In the genomic region with DNA sequence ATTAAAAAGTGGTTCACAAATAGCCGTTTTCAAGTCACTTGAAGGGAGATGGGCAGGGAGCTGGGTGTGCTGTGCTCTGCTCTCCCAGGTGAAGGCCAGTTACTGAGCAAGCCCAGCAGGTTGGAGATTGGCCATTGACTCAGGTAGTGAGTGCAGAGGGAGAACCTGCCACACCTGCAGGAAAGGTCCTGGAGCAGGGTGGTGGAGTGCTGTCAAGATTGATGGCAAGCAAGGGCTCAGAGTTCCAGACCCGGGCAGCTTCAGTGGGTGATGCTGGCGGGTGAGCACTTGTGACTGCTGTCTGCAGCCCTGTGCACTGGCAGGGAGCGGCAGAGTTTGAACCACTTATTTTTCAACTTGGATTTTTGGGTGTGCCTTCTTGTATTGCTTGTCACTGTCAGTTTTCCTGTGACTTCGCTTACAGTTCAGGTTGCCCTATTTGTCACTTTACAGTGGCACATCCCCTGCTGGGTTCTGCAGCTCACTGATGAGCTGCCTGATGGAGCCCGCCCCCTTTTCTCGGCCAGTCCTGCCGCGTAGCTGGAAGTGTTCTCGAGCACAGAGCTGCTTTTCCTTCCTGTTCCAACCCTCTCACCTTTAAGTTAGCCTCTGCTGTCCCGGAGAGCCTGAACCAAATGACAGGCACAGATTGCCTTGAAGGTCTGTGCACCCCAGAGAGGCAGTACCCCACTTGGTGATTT, we compare ENCODE assay signal across 15 mouse cellular contexts. TPM values are rescaled to one million over a fixed set of nuclear protein-coding genes. Genes with fewer than 3 reads are reported as not detected.
DNase-seq lines count a peak whose midpoint lies in the region; ATAC-seq and TF ChIP-seq lines count a peak whose summit lies in the region.
"Had no signal": no experiment of that assay in that cellular context is flagged by ENCODE, and none has a peak within 500 bp of the region (broad histone marks: within the 10 kb centered on the region; RNA-seq: fewer than 3 reads in every experiment).

No protein-coding gene starts in this region.

- H3K9me3 ChIP-seq in forebrain, embryonic 16.5 days (ENCODE audit: control insufficient read depth, low read length): no peaks in the 10 kb centered on the region
- H3K9me3 ChIP-seq in forebrain, embryonic 10.5 days: no peaks in the 10 kb centered on the region
- H3K9me3 ChIP-seq in kidney, embryonic 16.5 days (ENCODE audit: low read length): no peaks in the 10 kb centered on the region
- no peaks in the 10 kb centered on the region for H3K9me3 ChIP-seq in E14TG2a.4 (ENCODE audit: low read length)
- H3K9me3 ChIP-seq in intestine, embryonic 15.5 days: no peaks in the 10 kb centered on the region
- H3K9me3 ChIP-seq: heart, embryonic 15.5 days; liver, embryonic 15.5 days; midbrain, embryonic 12.5 days had no signal

- WGBS in forebrain, embryonic 16.5 days: 33% methylated on average over 11 of the region's 11 CpGs
- WGBS in forebrain, embryonic 10.5 days: 48% methylated on average over 11 of the region's 11 CpGs
- WGBS in kidney, embryonic 16.5 days: 26% methylated on average over 11 of the region's 11 CpGs
- 22% methylated on average over 11 of the region's 11 CpGs for WGBS in intestine, embryonic 15.5 days

- ATAC-seq in forebrain, embryonic 16.5 days: peak; percentile 31; the same call in 1 of the 2 replicates
- 0 out of 2 replicates have a peak, but pooled peaks have one; percentile 31 for ATAC-seq in kidney, embryonic 16.5 days (ENCODE audit: low FRiP score, low TSS enrichment)
- ATAC-seq in intestine, embryonic 15.5 days: peak; percentile 54

- H3K27me3 ChIP-seq in forebrain, embryonic 16.5 days (replicated peaks; ENCODE audit: control insufficient read depth, insufficient read depth, low read length): no peaks in the 10 kb centered on the region
- H3K27me3 ChIP-seq in forebrain, embryonic 10.5 days (ENCODE audit: poor library complexity, severe bottlenecking): no peaks in the 10 kb centered on the region
- no peaks in the 10 kb centered on the region for H3K27me3 ChIP-seq in kidney, embryonic 16.5 days (ENCODE audit: insufficient read depth, low read length)
- no peaks in the 10 kb centered on the region for H3K27me3 ChIP-seq in E14TG2a.4 (ENCODE audit: insufficient read depth, low read length)
- no peaks in the 10 kb centered on the region for H3K27me3 ChIP-seq in intestine, embryonic 15.5 days (replicated peaks)
- H3K27me3 ChIP-seq: heart, embryonic 15.5 days; liver, embryonic 15.5 days; midbrain, embryonic 12.5 days had no signal

- no peak overlapping the region for H3K4me2 ChIP-seq in forebrain, embryonic 16.5 days (ENCODE audit: low read length)
- H3K4me2 ChIP-seq in kidney, embryonic 16.5 days (replicated peaks; ENCODE audit: low read depth, low read length): 0 out of 2 replicates have a peak overlapping the region, but pooled peaks have one; percentile 16
- H3K4me2 ChIP-seq in intestine, embryonic 15.5 days (replicated peaks): peak overlapping the region; percentile 29; the same call in 1 of the 2 replicates
- H3K4me2 ChIP-seq: heart, embryonic 15.5 days; liver, embryonic 15.5 days; midbrain, embryonic 12.5 days had no signal

- no peak overlapping the region for H3K4me3 ChIP-seq in forebrain, embryonic 16.5 days (replicated peaks; ENCODE audit: low read length)
- H3K4me3 ChIP-seq in forebrain, embryonic 10.5 days: no peak overlapping the region
- H3K4me3 ChIP-seq in kidney, embryonic 16.5 days (ENCODE audit: low read length): no peak overlapping the region
- H3K4me3 ChIP-seq in E14TG2a.4 (replicated peaks; ENCODE audit: low read length): peak overlapping the region; percentile 35; the same call in 1 of the 2 replicates
- no peak overlapping the region for H3K4me3 ChIP-seq in intestine, embryonic 15.5 days (replicated peaks)
- H3K4me3 ChIP-seq: heart, embryonic 15.5 days; liver, embryonic 15.5 days; midbrain, embryonic 12.5 days had no signal

- no peak overlapping the region for H3K27ac ChIP-seq in forebrain, embryonic 16.5 days (ENCODE audit: low read length)
- no peak overlapping the region for H3K27ac ChIP-seq in forebrain, embryonic 10.5 days
- 0 out of 2 replicates have a peak overlapping the region, but pooled peaks have one; percentile 19 for H3K27ac ChIP-seq in kidney, embryonic 16.5 days (ENCODE audit: low read length)
- no peak overlapping the region for H3K27ac ChIP-seq in intestine, embryonic 15.5 days
- H3K27ac ChIP-seq: heart, embryonic 15.5 days; liver, embryonic 15.5 days; midbrain, embryonic 12.5 days had no signal

- no peaks in the 10 kb centered on the region for H3K36me3 ChIP-seq in forebrain, embryonic 16.5 days (ENCODE audit: control insufficient read depth, insufficient read depth)
- peaks cover 13% of the 10 kb centered on the region for H3K36me3 ChIP-seq in forebrain, embryonic 10.5 days (replicated peaks)
- no peaks in the 10 kb centered on the region for H3K36me3 ChIP-seq in kidney, embryonic 16.5 days (ENCODE audit: insufficient read depth, low read length)
- no peaks in the 10 kb centered on the region for H3K36me3 ChIP-seq in E14TG2a.4 (ENCODE audit: insufficient read depth, low read length)
- H3K36me3 ChIP-seq in intestine, embryonic 15.5 days: no peaks in the 10 kb centered on the region
- H3K36me3 ChIP-seq: heart, embryonic 15.5 days; liver, embryonic 15.5 days; midbrain, embryonic 12.5 days had no signal

- TF ChIP-seq CTCF in E14TG2a.4 (conservative IDR thresholded peaks at IDR 0.05; ENCODE audit: low read length): no peak; the same call in 1 of the 2 replicates

- no peak for DNase-seq in forebrain, embryonic 10.5 days (ENCODE audit: extremely low spot score, low spot score)
- DNase-seq in kidney, adult 9 months: no peak
- DNase-seq in thymus, postnatal 36 days: no peak
- no peak for DNase-seq in urinary bladder, postnatal 25 days (ENCODE audit: low spot score)
- DNase-seq: cerebellum, adult 11 months; gastrocnemius, postnatal 14 days; kidney, adult 11 months; thymus, postnatal 14 days had no signal

- H3K9ac ChIP-seq in forebrain, embryonic 16.5 days (replicated peaks; ENCODE audit: low read depth, low read length): no peak overlapping the region
- H3K9ac ChIP-seq in kidney, embryonic 16.5 days (replicated peaks; ENCODE audit: low read length): 0 out of 2 replicates have a peak overlapping the region, but pooled peaks have one; percentile 11
- 0 out of 2 replicates have a peak overlapping the region, but pooled peaks have one; percentile 10 for H3K9ac ChIP-seq in intestine, embryonic 15.5 days
- H3K9ac ChIP-seq: heart, embryonic 15.5 days; liver, embryonic 15.5 days; midbrain, embryonic 12.5 days had no signal

- H3K4me1 ChIP-seq in forebrain, embryonic 16.5 days (replicated peaks; ENCODE audit: control insufficient read depth, insufficient read depth, low read length): peaks cover 26% of the 10 kb centered on the region
- peaks cover 38% of the 10 kb centered on the region for H3K4me1 ChIP-seq in forebrain, embryonic 10.5 days
- H3K4me1 ChIP-seq in kidney, embryonic 16.5 days (ENCODE audit: insufficient read depth, low read length): peaks cover 41% of the 10 kb centered on the region
- H3K4me1 ChIP-seq in E14TG2a.4 (replicated peaks; ENCODE audit: low read depth, low read length): peaks cover 36% of the 10 kb centered on the region
- H3K4me1 ChIP-seq in intestine, embryonic 15.5 days (replicated peaks): peaks cover 22% of the 10 kb centered on the region

RNA-seq across cellular contexts. Expression of a gene that starts 27.3 kb away (rescaled TPM):
- 15.1 and 15.3 TPM in 2 replicates for polyA plus RNA-seq in forebrain, embryonic 16.5 days (2015; fragmentation: Nextera tagmentation; extraction: Ambion mirVana)
- polyA plus RNA-seq in forebrain, embryonic 10.5 days (2016; fragmentation: Nextera tagmentation; extraction: Ambion mirVana): 9.1 and 9.6 TPM in 2 replicates
- polyA plus RNA-seq in kidney, embryonic 16.5 days (2015; fragmentation: Nextera tagmentation; extraction: Ambion mirVana): 10.9 and 11.0 TPM in 2 replicates
- 7.4 and 9.1 TPM in 2 replicates for polyA plus RNA-seq in intestine, embryonic 15.5 days (2015; fragmentation: Nextera tagmentation; extraction: Ambion mirVana)
